16 mouse cellular contexts compared by ENCODE assay signal in the genomic region with DNA sequence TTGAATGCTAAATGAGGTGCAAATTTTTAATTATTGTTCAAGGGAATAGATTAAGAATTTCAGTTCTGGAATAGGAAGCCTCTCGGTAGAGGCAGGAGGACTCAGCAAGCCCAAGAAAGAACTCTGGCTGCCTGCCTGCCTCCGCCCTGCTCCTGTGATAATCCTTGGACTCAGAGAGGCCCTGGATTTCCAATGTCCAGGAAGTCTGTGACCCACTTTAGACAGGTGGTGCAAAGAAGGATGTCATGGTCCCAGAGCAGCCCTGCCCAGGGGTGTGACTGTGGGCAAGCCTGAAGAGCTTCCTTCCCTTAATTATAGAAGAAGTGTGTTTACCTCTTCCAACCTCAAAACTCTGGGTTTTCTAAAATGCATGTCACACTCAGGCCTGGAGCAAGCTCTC.
"Had no signal": no experiment of that assay in that cellular context is flagged by ENCODE, and none has a peak within 500 bp of the region (broad histone marks: within the 10 kb centered on the region; RNA-seq: fewer than 3 reads in every experiment).

No protein-coding gene starts in this region.

- DNase-seq: kidney, postnatal 14 days; lung, embryonic 14.5 days; lung, postnatal 10 days; retina, postnatal 1 day; right cerebral cortex, postnatal 4 days; spleen, adult 18-20 months; thymus, postnatal 4 days had no signal

- H3K27ac ChIP-seq: left cerebral cortex, adult 2 months; limb, embryonic 10.5 days; liver, embryonic 12.5 days; macrophage; midbrain, embryonic 15.5 days; neural tube, embryonic 12.5 days; stomach, embryonic 15.5 days had no signal

- H3K4me1 ChIP-seq: limb, embryonic 10.5 days; liver, embryonic 12.5 days; megakaryocyte, embryonic 14.5 days; midbrain, embryonic 15.5 days; neural tube, embryonic 12.5 days; stomach, embryonic 15.5 days had no signal

- H3K9ac ChIP-seq: liver, embryonic 12.5 days; lung, embryonic 14.5 days; midbrain, embryonic 15.5 days; neural tube, embryonic 12.5 days; stomach, embryonic 15.5 days had no signal

- H3K27me3 ChIP-seq: liver, embryonic 12.5 days; megakaryocyte, embryonic 14.5 days; midbrain, embryonic 15.5 days; neural tube, embryonic 12.5 days; stomach, embryonic 15.5 days had no signal

- ATAC-seq: liver, embryonic 12.5 days; midbrain, embryonic 15.5 days had no signal

- H3K4me3 ChIP-seq: left cerebral cortex, adult 2 months; limb, embryonic 10.5 days; liver, embryonic 12.5 days; megakaryocyte, embryonic 14.5 days; midbrain, embryonic 15.5 days; neural tube, embryonic 12.5 days; stomach, embryonic 15.5 days had no signal

- H3K36me3 ChIP-seq: limb, embryonic 10.5 days; liver, embryonic 12.5 days; midbrain, embryonic 15.5 days; neural tube, embryonic 12.5 days; stomach, embryonic 15.5 days had no signal

- H3K4me2 ChIP-seq: liver, embryonic 12.5 days; lung, embryonic 14.5 days; midbrain, embryonic 11.5 days; midbrain, embryonic 15.5 days; neural tube, embryonic 12.5 days; stomach, embryonic 15.5 days had no signal

- H3K9me3 ChIP-seq: limb, embryonic 10.5 days; midbrain, embryonic 15.5 days; stomach, embryonic 15.5 days had no signal
